Mouse (Mus musculus): ENCODE measurements around the gene Rragd.

Rragd gene

DNA sequence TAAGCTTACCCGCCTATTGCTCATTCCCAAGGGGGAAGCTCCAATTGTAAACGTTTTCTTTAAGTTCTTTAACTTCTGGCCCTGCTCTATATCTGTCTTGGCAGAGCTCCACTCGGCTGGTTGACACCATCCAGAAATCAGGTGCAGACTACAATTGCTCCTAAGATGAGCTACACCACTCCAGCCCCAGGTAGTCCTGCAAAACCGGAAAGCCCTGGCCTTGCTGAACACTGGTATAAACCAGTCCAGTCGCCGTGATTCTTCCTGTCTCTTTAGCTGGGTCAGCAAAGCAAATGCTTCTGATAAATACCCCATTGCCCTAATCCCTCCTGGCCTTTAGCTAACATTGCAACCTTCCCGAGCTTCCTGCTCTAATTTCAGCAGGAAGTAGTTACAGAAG lies 78.3 kb downstream of the Rragd start:
- no peak for TF ChIP-seq GATA4 (IDR thresholded peaks at IDR 0.05; ENCODE audit: insufficient replicate concordance, low read length)

DNA sequence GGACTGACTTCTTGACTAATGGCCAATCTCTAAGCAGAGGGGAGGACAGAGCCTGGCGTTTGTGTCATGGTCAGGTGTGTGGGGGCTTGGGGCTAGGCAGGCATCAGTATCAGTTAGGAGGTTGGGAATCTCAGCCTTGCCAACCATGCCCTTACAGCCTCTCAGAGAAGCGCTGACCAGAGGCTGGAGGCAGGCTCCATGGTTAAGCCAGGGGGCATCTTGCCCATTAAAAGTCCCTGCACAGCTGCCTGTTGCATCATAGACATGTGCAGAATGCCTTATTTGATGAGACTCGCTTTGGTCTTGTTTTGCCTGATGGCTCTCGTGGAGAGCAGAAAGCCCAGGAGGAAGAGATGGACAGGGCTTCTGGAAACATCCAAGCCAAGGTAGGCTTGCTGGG lies 80.1 kb downstream of the Rragd start, which contains the start of gene Gabrr2:
Gene Gabrr2 (plus strand): TSS at position 19 of the 400 bp plus-strand sequence.
- no peak for TF ChIP-seq GATA4 (IDR thresholded peaks at IDR 0.05; ENCODE audit: insufficient replicate concordance, low read length)

DNA sequence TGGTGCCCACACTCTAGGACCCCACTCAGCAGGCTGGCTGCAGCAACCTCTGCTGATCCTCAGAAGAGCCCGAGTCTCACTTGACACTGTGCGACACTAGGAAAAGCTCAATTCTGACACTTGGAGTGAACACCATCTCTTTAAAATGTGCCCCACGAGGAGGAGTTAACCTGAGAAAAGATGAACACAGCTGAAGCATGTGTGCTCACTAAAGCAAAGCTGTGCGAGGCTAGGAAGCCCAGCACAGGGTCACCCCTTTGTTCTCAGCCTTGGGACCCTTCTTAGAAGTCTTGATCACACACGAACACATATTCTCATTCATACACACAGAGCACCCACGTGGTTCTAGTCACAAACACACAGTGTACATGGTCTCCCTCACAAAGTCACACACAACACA lies 82.1 kb downstream of the Rragd start:
- TF ChIP-seq GATA4 (IDR thresholded peaks at IDR 0.05; ENCODE audit: insufficient replicate concordance, low read length), result no peak

DNA sequence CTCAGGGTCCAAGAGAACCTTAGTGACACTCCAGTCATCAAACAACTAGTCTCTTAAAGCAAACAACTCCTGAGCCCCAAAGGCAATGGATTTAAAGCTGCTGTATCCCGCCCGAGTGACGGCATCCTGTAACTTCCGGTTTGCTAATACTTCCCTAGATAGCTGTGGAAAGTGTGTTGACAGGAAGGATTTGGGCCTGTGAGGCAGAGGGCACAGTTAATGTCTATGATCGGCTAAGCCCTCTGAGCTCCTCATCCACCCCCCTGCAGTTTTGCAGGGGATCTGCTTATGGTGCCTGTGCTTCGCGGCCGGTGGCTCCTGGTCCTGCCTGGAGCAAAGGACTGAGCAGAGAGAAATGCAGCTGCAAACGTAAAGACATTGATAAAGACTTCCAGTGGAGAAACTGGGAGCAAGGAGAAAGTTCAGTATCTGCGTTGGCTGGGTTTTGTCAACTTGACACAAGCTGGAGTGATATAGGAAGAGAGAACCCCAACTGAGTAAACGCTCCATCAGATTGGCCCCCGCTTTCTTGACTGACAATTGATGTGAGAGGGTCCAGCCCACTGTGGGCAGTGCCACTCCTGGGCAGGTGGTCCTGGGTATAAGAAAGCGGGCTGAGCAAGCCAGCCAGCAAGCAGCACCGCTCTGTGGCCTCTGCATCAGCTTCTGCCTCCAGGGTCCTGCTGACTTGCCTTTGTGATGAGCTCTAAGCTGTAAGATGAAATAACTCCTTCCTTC lies 83.6 kb downstream of the Rragd start:
- TF ChIP-seq GATA4 (IDR thresholded peaks at IDR 0.05; ENCODE audit: insufficient replicate concordance, low read length), result no peak

DNA sequence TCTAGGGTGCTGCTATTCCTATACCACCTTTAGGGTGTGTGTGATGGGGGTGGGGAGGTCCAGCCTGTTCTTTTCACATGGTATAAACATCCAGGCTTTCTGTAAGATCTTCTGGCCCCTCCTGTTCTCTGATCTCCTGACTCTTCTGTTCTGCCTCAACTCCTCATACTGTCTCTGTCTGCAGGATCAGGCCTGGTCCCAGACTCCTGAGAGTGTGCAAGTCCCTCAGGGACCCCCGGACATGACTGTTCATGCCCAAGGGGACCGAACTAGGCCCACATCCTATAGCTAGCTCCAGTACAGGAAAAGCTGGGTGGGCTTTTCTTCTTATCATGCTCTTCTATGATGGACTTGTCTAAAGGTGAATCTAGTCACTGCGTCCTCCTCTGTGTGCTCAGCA lies 84.5 kb downstream of the Rragd start:
- TF ChIP-seq GATA4 (IDR thresholded peaks at IDR 0.05; ENCODE audit: insufficient replicate concordance, low read length), result no peak

DNA sequence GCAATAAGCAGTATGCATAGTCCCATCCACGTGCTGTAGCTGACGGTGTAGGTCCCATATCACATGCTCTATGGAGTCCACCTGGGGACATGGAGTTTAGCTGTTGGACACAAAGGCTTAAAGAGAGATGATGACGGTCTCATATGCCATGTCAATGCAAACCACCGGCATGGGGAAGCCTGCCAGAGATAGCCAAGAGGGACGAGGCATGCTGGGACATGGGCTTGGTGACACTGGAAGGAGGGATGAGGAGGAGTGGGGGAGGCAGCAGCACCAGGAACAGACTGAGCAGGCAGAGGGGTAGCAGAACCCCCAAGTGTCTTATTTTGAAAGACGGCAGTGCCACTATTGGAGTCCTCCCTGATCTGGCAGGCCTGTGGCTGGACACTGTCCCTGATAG lies 85.0 kb downstream of the Rragd start:
- TF ChIP-seq GATA4 (IDR thresholded peaks at IDR 0.05; ENCODE audit: insufficient replicate concordance, low read length), result no peak

DNA sequence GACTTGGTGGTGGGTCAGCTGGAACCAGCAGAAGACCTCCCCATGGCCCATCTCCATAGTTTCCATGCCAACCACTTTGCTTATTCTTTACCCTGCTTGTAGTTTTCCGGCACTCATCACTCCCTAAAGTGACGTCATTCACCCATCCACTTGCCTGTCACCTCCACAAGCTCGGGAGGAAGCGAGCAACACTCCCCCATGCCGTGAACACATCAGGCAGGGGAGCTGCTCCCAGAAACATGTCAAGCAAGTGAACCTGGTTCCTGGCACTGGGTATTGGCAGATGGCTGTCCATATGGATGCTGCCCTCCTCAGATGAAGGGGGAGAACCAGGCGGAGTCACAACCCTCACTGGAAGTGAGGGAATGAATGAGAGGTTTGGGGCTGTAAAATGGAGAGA lies 86.1 kb downstream of the Rragd start:
- no peak for TF ChIP-seq GATA4 (IDR thresholded peaks at IDR 0.05; ENCODE audit: insufficient replicate concordance, low read length)

DNA sequence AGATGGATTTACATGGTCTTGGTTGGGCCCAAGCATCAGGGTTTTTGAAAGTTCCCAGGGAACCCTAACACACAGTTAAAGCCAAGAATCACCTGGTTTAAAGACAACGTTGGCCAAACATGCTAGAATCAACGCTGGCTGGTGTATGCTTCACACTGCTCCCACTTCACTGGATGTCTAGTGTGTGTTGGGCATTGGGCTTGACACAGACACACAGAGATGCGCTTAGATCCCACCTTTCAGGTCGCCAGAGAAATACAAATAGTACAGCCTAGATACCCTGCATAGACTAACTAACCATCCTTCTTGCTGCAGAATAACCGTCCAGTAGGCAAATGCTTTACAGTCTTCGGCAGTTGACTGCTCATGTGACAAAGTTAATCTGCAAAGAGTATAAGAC lies 87.5 kb downstream of the Rragd start:
- TF ChIP-seq GATA4 (IDR thresholded peaks at IDR 0.05; ENCODE audit: insufficient replicate concordance, low read length), result no peak

DNA sequence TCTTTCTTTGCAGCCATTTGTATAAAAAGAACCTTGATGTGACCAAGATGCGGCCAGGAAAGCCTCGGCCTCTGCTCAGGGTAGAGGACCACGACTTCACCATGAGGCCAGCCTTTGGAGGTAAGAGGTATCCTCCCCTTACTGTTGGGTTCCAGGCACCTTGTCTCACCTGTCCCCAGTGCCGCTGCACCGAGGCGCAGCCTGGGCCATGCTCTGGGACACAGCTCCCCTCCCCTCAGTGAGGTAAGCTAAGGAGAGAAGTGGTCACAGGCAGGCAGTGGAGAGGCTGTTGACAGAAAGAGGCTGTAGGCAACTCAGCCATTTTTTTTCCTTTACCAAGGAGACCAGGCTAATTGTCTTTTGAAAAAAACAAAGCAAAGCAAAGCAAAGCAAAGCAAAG lies 88.5 kb downstream of the Rragd start:
- no peak for TF ChIP-seq GATA4 (IDR thresholded peaks at IDR 0.05; ENCODE audit: insufficient replicate concordance, low read length)

All from liver, adult (tissue).